Mouse (Mus musculus): Measurements from ENCODE around the gene Cacna2d2. TPM values are rescaled to one million over a fixed set of nuclear protein-coding genes. Genes with fewer than 3 reads are reported as not detected.
A peak's percentile ranks its signal among the peaks of the same experiment; 100 is the strongest.

Gene Cacna2d2
- total and polyA plus RNA-seq, 3 experiments, result 0.67 TPM; not detected in 2

- H3K4me1 ChIP-seq (ENCODE audit: control insufficient read depth in 1 of 2, insufficient read depth in 2 of 2, low read length in 2 of 2), result peaks cover 0 to 23% of the 10 kb centered on the region in 2 experiments; a peak in 1 of 4 replicates
- peaks cover 0 to 9% of the 10 kb centered on the region in 2 experiments; a peak in 2 of 4 replicates for H3K36me3 ChIP-seq (ENCODE audit: control insufficient read depth in 1 of 2, insufficient read depth in 2 of 2, low read length in 2 of 2)
- H3K79me2 ChIP-seq (ENCODE audit: control insufficient read depth, insufficient read depth, low read length, poor library complexity), result peaks cover 29% of the 10 kb centered on the region
- H3K4me3 ChIP-seq (ENCODE audit: control insufficient read depth in 1 of 2, insufficient read depth in 1 of 2, low read depth in 2 of 2, low read length in 2 of 2), result no peak overlapping the region
- H3K27ac ChIP-seq (ENCODE audit: control insufficient read depth, low read depth, low read length), result no peak overlapping the region
- no peak for TF ChIP-seq GABPA (IDR thresholded peaks at IDR 0.05; ENCODE audit: low read depth, low read length)
- no peak for TF ChIP-seq ZC3H11A (IDR thresholded peaks at IDR 0.05; ENCODE audit: low read depth, low read length)
- TF ChIP-seq CHD1 (IDR thresholded peaks at IDR 0.05; ENCODE audit: low read depth, low read length), result no peak
- no peak for TF ChIP-seq CHD2 (IDR thresholded peaks at IDR 0.05; ENCODE audit: low read length)
- TF ChIP-seq KAT2A (conservative IDR thresholded peaks at IDR 0.05; ENCODE audit: low read depth, low read length), result no peak
- TF ChIP-seq MAFK (IDR thresholded peaks at IDR 0.05; ENCODE audit: borderline replicate concordance, low read depth, low read length), result no peak
- TF ChIP-seq NRF1 (IDR thresholded peaks at IDR 0.05; ENCODE audit: insufficient read depth, low read depth, low read length, poor library complexity, severe bottlenecking), result no peak
- no peak for TF ChIP-seq CTCF (IDR thresholded peaks at IDR 0.05 in 2 of 3, conservative IDR thresholded peaks at IDR 0.05 in 1 of 3; ENCODE audit: control insufficient read depth in 1 of 3, insufficient read depth in 1 of 3, low read depth in 2 of 3, low read length in 3 of 3, poor library complexity in 1 of 3, severe bottlenecking in 1 of 3)
- no peak for TF ChIP-seq MAX (IDR thresholded peaks at IDR 0.05; ENCODE audit: low read length)
- no peak for TF ChIP-seq SIN3A (IDR thresholded peaks at IDR 0.05; ENCODE audit: low read length)
- no peaks in the 10 kb centered on the region for H3K27me3 ChIP-seq (ENCODE audit: control insufficient read depth in 1 of 2, insufficient read depth in 2 of 2, low read length in 2 of 2)
- no peak for DNase-seq (ENCODE audit: low read depth, low spot score)
- no peak overlapping the region for H3K9ac ChIP-seq (ENCODE audit: control insufficient read depth, low read depth, low read length, poor library complexity, severe bottlenecking)
- no peaks in the 10 kb centered on the region for H3K9me3 ChIP-seq (replicated peaks; ENCODE audit: insufficient read depth, low read length)
Measured at GRCm38 (mm10) chr9:107540420-107540819, 141.0 kb downstream of the Cacna2d2 start.

GRCm38 (mm10) chr9:107541005-107541404 lies 141.6 kb downstream of the Cacna2d2 start:
- Histone ChIP-seq H3K27me3 (ENCODE audit: control insufficient read depth in 1 of 2, insufficient read depth in 2 of 2, low read length in 2 of 2) (no peaks in the 10 kb centered on the region), H3K4me1 (ENCODE audit: control insufficient read depth in 1 of 2, insufficient read depth in 2 of 2, low read length in 2 of 2) (peaks cover 0 to 19% of the 10 kb centered on the region in 2 experiments; a peak in 1 of 4 replicates), H3K9me3 (replicated peaks; ENCODE audit: insufficient read depth, low read length) (no peaks in the 10 kb centered on the region), H3K79me2 (ENCODE audit: control insufficient read depth, insufficient read depth, low read length, poor library complexity) (peaks cover 23% of the 10 kb centered on the region), H3K4me3 (ENCODE audit: control insufficient read depth in 1 of 2, insufficient read depth in 1 of 2, low read depth in 2 of 2, low read length in 2 of 2) (peak overlapping the region in 1 of 2 experiments; percentile 90; a peak in 1 of 4 replicates), H3K9ac (ENCODE audit: control insufficient read depth, low read depth, low read length, poor library complexity, severe bottlenecking) (peak overlapping the region; percentile 33; the same call in 1 of the 2 replicates), H3K36me3 (ENCODE audit: control insufficient read depth in 1 of 2, insufficient read depth in 2 of 2, low read length in 2 of 2) (peaks cover 0 to 9% of the 10 kb centered on the region in 2 experiments; a peak in 2 of 4 replicates), H3K27ac (ENCODE audit: control insufficient read depth, low read depth, low read length) (no peak overlapping the region)
- TF ChIP-seq POLR2AphosphoS2 (IDR thresholded peaks at IDR 0.05; ENCODE audit: low read length) (no peak), TCF12 (IDR thresholded peaks at IDR 0.05; ENCODE audit: low read depth, low read length) (no peak), ZC3H11A (IDR thresholded peaks at IDR 0.05; ENCODE audit: low read depth, low read length) (no peak), MAZ (IDR thresholded peaks at IDR 0.05; ENCODE audit: low read depth, low read length) (no peak), CTCF (IDR thresholded peaks at IDR 0.05 in 2 of 3, conservative IDR thresholded peaks at IDR 0.05 in 1 of 3; ENCODE audit: control insufficient read depth in 1 of 3, insufficient read depth in 1 of 3, low read depth in 2 of 3, low read length in 3 of 3, poor library complexity in 1 of 3, severe bottlenecking in 1 of 3) (no peak)
- no peak for DNase-seq (ENCODE audit: low read depth, low spot score)
